Mouse (Mus musculus) limb, embryonic 11.5 days (tissue): Measurements from ENCODE around the gene Tbc1d20. TPM values are rescaled to one million over a fixed set of nuclear protein-coding genes. Genes with fewer than 3 reads are reported as not detected.
A peak's percentile ranks its signal among the peaks of the same experiment; 100 is the strongest.

ENCODE experiments used
- ATAC-seq: fragments of 200-750 bp; cut with Nextera tagmentation; 2 replicates; pipeline ENCODE4 v1.8.0; 2017; ENCODE audit warnings: low read depth; ENCODE audit not compliant: insufficient number of reproducible peaks, low FRiP score, low TSS enrichment
- DNase-seq: peaks from one replicate; pipeline ENCODE4 v3.0.0-alpha.2; 2015; ENCODE audit warnings: low spot score
- H3K27ac ChIP-seq: fragments of 300-500 bp; sonication (generic); replicated peaks from 2 replicates; pipeline ENCODE4 v1.5.1; 2014; ENCODE audit warnings: low read depth, mild to moderate bottlenecking, low read length
- H3K27me3 ChIP-seq: fragments of 300-500 bp; sonication (generic); 2 replicates; pipeline ENCODE4 v1.6.1; 2014; ENCODE audit warnings: mild to moderate bottlenecking, low read length, mixed read lengths; ENCODE audit not compliant: control insufficient read depth, insufficient read depth
- H3K36me3 ChIP-seq: fragments of 300-500 bp; sonication (generic); 2 replicates; pipeline ENCODE4 v1.6.1; 2014; ENCODE audit warnings: mild to moderate bottlenecking, low read length, moderate library complexity, mixed read lengths; ENCODE audit not compliant: control insufficient read depth, insufficient read depth
- H3K4me1 ChIP-seq: fragments of 300-500 bp; sonication (generic); 2 replicates; pipeline ENCODE4 v1.6.1; 2014; ENCODE audit warnings: low read length, mixed read lengths; ENCODE audit not compliant: control insufficient read depth, insufficient read depth
- H3K4me2 ChIP-seq: fragments of 300-500 bp; sonication (generic); 2 replicates; pipeline ENCODE4 v1.6.1; 2014; ENCODE audit warnings: low read depth, mild to moderate bottlenecking, moderate library complexity; ENCODE audit not compliant: severe bottlenecking
- H3K4me3 ChIP-seq: fragments of 300-500 bp; sonication (generic); 2 replicates; pipeline ENCODE4 v1.5.1; 2014; ENCODE audit warnings: low read depth, low read length
- H3K9ac ChIP-seq: fragments of 300-500 bp; sonication (generic); 2 replicates; pipeline ENCODE4 v1.6.1; 2014; ENCODE audit warnings: mild to moderate bottlenecking, low read length
- H3K9me3 ChIP-seq: fragments of 300-500 bp; sonication (generic); 2 replicates; pipeline ENCODE4 v1.6.1; 2016; ENCODE audit warnings: low read length; ENCODE audit not compliant: control insufficient read depth
- WGBS: fragments of 180-500 bp; shearing (Covaris S2); extraction: QIAGEN DNeasy Blood & Tissue Kit; methylation state at CpG from one replicate; pipeline ENCODE4 v1.1.7; 2014; 5-methylcytosine and 5-hydroxymethylcytosine counted together
- polyA plus RNA-seq: library from polyadenylated mRNA; unstranded; fragments of >200 nt; fragmentation: Nextera tagmentation; extraction: Ambion mirVana; gene quantifications from 2 replicates; pipeline ENCODE4 v1.2.1, GENCODE M21; 2014

Tbc1d20 gene
- polyA plus RNA-seq, 1 experiment from 2014 or later = 30.5 TPM

DNA sequence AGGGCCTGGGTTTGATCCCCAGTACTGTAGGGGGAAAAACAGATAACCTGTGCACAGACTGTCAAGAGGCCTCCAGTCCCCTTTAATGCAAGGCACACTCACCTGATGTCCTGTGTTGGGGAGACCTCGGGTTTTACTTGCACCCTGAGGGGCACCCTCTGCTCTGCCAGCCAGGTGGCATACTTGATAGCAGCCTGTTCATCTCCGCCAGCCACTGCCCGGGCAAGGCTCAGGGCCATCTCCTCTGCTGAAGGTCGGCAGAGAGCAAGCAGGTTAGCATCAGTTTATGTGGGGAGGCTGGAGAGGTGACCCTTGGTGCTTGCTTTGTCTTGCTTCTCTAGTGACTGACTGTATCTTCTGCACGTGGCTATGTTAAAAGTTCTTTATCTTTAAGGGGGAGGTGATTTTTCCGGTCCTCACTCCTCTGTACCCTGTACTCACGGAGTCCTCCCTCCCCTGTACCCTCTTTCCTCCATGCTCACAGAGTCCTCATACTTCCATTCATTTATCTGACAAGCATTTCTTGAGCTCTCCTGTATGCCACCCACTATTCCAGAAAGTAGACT is 37.3 kb downstream of the Tbc1d20 start:
- WGBS = 71% methylated on average over 7 of the region's 7 CpGs
- H3K27ac ChIP-seq = no peak overlapping the region

DNA sequence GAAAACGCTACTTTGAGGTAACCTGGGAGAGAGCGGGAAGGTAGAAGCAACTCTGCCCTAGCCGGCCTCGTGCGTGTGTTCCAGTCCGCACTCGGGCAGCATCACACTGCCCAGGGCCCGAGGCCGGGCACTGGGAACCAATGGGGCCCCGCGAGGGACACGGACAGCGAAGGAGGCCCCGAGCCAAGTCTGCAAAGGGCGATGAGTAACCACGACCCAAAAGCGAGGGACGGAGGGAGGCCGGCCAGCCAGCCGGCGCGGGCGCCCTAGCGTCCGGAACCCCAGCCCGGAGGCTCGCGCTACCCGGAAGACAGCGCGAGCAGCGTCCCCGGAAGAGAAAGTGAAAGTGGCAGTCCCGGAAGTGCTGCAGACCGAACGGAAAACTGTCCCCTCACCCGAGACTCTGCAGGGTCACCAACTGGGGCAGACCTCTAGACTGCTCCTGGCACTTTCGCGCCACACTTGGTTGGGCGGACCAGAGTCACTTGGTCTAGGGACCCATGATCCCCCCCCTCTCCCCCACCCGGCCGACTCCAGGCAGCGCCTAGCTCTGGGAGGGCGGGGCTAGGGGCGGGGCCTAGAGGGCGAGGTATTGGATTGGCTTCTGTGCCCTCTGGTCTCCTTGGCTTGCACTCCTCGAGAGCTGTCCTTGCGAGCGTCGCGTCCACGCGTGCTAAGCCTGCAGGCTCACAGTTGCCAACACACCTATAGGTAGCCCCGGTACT is 38.6 kb downstream of the Tbc1d20 start, which contains the start of gene Rbck1:
Gene Rbck1, minus strand, starts transcription at position 553 of the 725 bp plus-strand sequence.
- Histone ChIP-seq H3K4me3 (peak within 1 kb of the TSS; percentile 86), H3K36me3 (no peaks in the 10 kb centered on the region), H3K4me2 (peak within 1 kb of the TSS; percentile 91), H3K27me3 (no peaks in the 10 kb centered on the region), H3K27ac (peak within 1 kb of the TSS; percentile 72), H3K9ac (peak within 1 kb of the TSS; percentile 85), H3K4me1 (0 out of 2 replicates have a peak, but pooled peaks cover 2% of the 10 kb centered on the region), H3K9me3 (no peaks in the 10 kb centered on the region)
- under 1% methylated on average over 52 of the region's 54 CpGs for WGBS
- peak; percentile 96 for ATAC-seq
- DNase-seq = peak; percentile 90

More for the DNA sequence above, 37.3 kb downstream of the Tbc1d20 start:
- no peak overlapping the region for H3K9ac ChIP-seq
- H3K4me3 ChIP-seq = peak overlapping the region; percentile 86; the same call in 1 of the 2 replicates
- DNase-seq (no peak), ATAC-seq (no peak)
- no peaks in the 10 kb centered on the region; the same call in 1 of the 2 replicates for H3K36me3 ChIP-seq
- H3K27me3 ChIP-seq = no peaks in the 10 kb centered on the region
- no peaks in the 10 kb centered on the region for H3K9me3 ChIP-seq
- peak overlapping the region; percentile 91; the same call in 1 of the 2 replicates for H3K4me2 ChIP-seq
- 0 out of 2 replicates have a peak, but pooled peaks cover 2% of the 10 kb centered on the region for H3K4me1 ChIP-seq

DNA sequence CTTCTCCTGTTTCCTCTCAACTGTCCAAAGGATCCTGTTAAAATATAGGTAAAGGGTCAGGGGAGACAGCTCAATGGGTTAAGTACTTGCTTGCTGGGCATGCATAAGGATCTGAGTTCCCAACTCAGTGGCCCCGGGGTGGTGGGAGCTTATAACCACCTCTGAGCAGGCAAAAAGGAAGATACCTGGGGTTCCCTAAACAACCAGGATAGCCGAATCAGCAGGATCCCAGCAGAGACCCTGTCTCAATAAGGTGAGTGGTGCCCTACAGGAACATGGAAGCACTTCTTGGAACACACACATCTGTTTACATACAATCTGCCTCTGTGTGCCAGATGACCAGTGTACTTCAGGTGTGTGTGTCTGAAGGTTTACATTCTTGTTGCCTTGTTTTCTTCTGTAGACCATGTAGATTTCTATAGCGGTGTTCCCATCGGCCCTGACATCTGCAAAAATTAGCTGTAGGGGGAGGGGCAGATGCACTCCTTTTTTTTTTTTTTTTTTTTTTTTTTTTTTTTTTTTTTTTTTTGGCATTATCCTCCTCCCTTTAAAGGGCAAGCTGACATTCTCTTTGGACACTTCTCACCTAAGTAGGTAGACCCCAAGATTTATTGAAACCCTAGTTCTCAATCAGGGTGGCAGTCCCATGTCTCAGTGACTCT is 39.8 kb downstream of the Tbc1d20 start:
- no peaks in the 10 kb centered on the region for H3K36me3 ChIP-seq
- H3K4me1 ChIP-seq = 0 out of 2 replicates have a peak, but pooled peaks cover 2% of the 10 kb centered on the region
- no peak overlapping the region for H3K4me2 ChIP-seq
- H3K9ac ChIP-seq = no peak overlapping the region
- no peak overlapping the region for H3K27ac ChIP-seq
- no peaks in the 10 kb centered on the region for H3K27me3 ChIP-seq
- WGBS = 74% methylated on average over 4 of the region's 4 CpGs
- no peak for ATAC-seq
- no peak overlapping the region for H3K4me3 ChIP-seq
- DNase-seq = no peak
- H3K9me3 ChIP-seq = no peaks in the 10 kb centered on the region

DNA sequence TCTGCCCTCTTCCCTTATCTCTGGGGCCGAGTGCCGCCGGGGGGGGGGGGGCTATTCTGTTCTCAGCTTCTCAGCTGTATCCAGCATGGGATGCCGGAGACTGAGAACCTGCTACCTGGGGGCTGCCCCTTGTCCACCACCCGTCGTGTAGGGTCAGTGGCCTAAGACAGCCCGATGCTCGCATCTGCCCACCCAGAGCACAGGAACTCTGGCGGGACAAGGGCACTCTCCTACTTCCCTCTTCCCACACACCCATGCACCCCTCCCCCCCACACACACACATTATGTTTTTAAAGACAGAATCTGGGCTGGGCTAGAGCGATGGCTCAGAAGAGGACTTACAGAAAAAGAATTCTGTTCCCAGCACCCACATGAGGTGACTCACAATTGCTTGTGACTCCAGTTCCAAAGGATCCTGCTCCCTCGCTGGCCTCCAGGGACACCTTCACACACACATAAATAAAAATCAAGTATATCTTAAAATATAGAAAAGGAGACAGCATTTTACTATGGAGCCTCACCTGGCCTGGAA is 41.7 kb downstream of the Tbc1d20 start:
- DNase-seq = no peak
- ATAC-seq = no peak
- Histone ChIP-seq H3K4me2 (no peak overlapping the region), H3K27me3 (no peaks in the 10 kb centered on the region), H3K9me3 (no peaks in the 10 kb centered on the region), H3K4me3 (no peak overlapping the region), H3K9ac (no peak overlapping the region), H3K4me1 (0 out of 2 replicates have a peak, but pooled peaks cover 2% of the 10 kb centered on the region), H3K36me3 (no peaks in the 10 kb centered on the region), H3K27ac (no peak overlapping the region)
- WGBS = 58% methylated on average over 11 of the region's 11 CpGs

DNA sequence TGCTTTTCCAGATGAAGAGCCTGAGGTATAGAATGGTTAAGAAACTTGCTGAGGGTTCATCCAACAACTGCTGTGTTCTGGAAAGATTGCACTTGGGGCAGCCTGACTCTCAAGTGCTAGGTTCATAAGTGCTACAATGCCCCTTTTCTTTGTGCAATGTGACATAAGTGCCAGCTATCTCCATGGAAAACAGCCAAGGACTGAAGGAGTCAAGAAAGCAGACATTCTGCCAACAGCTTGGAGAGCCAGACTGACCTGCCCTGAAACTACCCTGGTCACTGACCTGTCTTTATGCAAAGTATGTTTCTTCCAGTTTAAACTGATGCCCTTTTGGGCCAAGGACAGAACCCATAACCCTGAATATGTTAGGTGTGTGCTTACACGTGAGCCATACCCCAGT is 43.2 kb downstream of the Tbc1d20 start:
- Histone ChIP-seq H3K4me3 (no peak overlapping the region), H3K27ac (no peak overlapping the region), H3K4me2 (no peak overlapping the region), H3K36me3 (no peaks in the 10 kb centered on the region), H3K9ac (no peak overlapping the region), H3K9me3 (no peaks in the 10 kb centered on the region), H3K4me1 (no peaks in the 10 kb centered on the region), H3K27me3 (no peaks in the 10 kb centered on the region)
- ATAC-seq (no peak), DNase-seq (no peak)
- 93% methylated on average over 1 of the region's 1 CpGs for WGBS

DNA sequence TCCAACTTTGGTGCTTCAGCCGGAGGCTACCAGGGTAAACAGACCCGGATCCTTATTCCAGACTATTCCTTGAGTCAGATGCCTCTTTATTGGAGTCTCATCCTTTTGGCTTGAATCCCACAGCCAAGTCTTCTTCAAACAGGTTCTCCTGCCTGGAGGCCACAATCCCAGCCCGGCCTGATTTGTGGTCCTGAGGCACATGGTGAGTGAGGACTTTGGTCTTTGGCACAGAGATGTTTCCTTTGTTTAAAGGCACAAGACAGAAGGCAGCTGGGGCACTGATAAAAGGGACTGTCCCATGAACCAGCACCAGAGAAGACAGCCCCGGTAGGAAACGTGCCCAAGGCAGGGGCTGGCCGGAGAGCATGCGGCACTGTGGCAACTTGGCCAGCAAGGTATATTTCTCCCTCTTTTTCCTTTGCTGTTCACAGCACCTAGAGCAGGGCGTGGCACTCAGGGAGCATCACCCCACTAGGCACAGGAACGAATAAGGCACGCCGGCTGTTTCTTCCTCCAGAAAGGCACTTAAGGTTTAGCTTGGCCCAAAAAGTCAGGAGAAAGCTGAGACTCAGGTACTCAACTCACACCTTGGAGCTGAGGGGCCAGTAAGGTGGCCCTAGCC is 44.1 kb downstream of the Tbc1d20 start:
- H3K27me3 ChIP-seq = no peaks in the 10 kb centered on the region
- no peaks in the 10 kb centered on the region for H3K9me3 ChIP-seq
- H3K4me2 ChIP-seq = no peak overlapping the region
- no peak overlapping the region for H3K27ac ChIP-seq
- 90% methylated on average over 11 of the region's 11 CpGs for whole genome bisulfite sequencing
- no peak overlapping the region for H3K4me3 ChIP-seq
- no peaks in the 10 kb centered on the region for H3K4me1 ChIP-seq
- H3K36me3 ChIP-seq = no peaks in the 10 kb centered on the region
- DNase-seq (no peak), ATAC-seq (no peak)
- no peak overlapping the region for H3K9ac ChIP-seq

DNA sequence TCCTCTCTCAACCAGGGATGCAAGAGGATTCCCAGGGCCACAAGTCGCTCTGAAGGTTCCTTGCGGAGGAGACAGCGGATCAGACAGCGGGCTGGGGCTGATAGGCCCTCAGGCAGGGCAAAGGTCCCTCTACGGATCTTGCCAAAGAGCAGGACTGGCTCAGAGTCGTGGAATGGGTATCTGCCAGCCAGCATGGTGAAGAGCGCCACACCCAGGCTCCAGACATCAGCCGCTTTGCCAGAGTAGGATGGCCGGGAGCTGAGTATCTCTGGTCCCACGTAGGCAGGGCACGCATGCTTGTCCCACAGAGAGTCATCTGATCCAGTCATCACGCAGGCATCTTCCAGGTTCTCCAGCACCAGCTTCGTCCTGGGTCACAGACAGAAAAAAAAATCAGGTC is 44.7 kb downstream of the Tbc1d20 start:
- WGBS = 79% methylated on average over 13 of the region's 13 CpGs
- ATAC-seq (no peak), DNase-seq (no peak)
- Histone ChIP-seq H3K9me3 (no peaks in the 10 kb centered on the region), H3K27me3 (no peaks in the 10 kb centered on the region), H3K4me3 (no peak overlapping the region), H3K9ac (no peak overlapping the region), H3K27ac (no peak overlapping the region), H3K4me1 (no peaks in the 10 kb centered on the region), H3K36me3 (no peaks in the 10 kb centered on the region), H3K4me2 (no peak overlapping the region)

DNA sequence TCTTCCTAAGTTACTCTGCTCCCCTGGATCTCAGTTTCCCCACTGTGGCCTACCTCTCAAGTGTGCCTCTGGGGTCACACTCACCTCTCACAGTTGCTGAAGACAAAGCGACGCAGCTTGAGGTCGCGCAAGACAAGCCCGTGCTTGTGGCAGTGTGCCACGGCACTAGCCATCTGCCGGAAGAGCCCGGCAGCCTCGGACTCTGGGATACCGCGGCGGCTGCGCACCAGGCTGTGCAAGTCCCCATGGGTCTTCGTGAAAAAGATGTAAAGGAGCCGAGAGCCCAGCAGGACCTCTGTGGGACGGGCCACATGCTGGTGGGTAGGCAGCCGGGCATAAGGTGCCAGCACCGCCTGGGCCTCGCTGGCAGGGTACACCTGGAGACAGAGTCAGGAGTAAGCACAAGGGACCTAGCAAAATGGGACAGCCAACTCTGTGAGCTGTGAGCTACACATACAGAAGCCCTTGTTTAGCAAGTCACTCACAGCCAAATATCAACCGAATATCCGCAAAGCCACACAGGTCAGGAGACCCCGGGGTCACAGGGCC is 46.1 kb downstream of the Tbc1d20 start:
- DNase-seq = no peak
- 89% methylated on average over 22 of the region's 22 CpGs for WGBS
- Histone ChIP-seq H3K4me3 (no peak overlapping the region), H3K9me3 (no peaks in the 10 kb centered on the region), H3K27ac (no peak overlapping the region), H3K4me2 (no peak overlapping the region), H3K4me1 (peaks cover 3% of the 10 kb centered on the region; the same call in 1 of the 2 replicates), H3K27me3 (0 out of 2 replicates have a peak, but pooled peaks cover 3% of the 10 kb centered on the region), H3K9ac (no peak overlapping the region), H3K36me3 (no peaks in the 10 kb centered on the region)
- no peak for ATAC-seq
